Mouse (Mus musculus) heart, postnatal 0 days (tissue): Measurements from ENCODE around the gene AC124108.1.

Experiments
- CTCF ChIP-seq: IDR thresholded peaks from 2 replicates; pipeline ENCODE4 v1.5.1; 2016; ENCODE audit warnings: antibody characterized with exemption, control low read depth, low read depth
- EP300 ChIP-seq: IDR thresholded peaks from 2 replicates; pipeline ENCODE4 v1.6.1; 2016; ENCODE audit warnings: antibody characterized with exemption, low read depth

DNA sequence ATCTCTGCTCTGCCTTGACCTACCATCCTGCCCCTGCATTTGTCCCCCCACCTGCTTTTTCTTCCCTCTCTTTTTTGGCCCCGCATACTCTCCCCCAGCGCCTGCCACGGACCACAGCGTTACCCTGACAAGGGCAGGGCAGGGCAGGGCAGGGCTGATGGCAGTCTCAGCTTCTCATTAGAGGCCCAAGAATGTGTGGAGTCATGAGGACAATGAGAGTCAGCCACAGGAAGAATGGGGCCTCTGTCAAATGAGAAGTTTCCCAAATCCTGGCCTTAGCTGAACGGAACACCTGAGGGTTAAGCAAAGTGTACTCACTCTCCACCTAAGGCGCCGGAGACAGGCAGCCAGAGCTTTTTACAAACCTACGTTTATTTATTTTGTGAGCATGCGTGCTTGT lies 3.8 kb downstream of the AC124108.1 start:
- TF ChIP-seq CTCF (no peak), EP300 (no peak)
